Mouse (Mus musculus): ENCODE data around the gene Vmn2r23.
"Not testable (repeated sequence)": the region's sequence is repeated elsewhere in the genome, so short reads cannot be mapped to it uniquely, and the experiment has no call there.

The Vmn2r23 gene

DNA sequence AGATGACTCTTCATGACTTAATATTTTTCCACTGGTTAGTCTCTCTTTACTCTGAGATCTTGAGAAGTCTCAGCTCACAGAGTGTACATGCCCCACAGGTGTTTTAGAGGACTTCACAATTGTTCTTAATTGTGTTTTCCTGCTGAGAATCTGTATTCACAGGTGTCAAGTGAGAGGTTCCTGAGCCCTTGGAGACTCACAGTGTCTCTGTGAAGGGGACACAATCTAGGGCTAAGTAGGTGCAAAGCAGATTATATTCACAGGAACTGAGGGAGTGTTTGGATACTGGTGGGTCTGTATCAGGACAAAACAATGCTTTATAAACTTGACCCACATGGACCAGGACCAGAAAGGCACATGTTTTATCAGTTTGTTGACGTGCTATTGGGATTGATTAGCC lies at the start of gene Vmn2r23:
Vmn2r23 (plus strand) TSS at position 301 of the 400 bp plus-strand sequence.
- DNase-seq (ENCODE audit: low spot score in 2 of 2), result no peak

DNA sequence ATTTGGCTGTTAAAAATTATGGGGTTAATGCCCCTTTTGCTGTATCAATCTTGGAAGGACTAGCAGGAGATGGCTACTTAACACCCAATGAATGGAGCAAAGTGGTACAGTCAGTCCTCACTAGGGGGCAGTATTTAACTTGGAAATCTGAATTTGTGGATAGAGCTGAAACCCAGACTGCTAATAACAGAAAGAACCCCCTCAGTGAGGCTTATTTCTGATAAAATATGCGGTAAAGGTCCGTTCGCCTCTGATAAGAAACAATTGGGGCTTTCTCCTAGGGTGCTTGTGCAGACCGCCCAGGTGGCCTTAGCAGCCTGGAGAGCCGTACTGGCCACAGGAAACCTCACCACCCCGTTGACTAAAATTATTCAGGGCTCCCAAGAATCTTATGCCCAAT lies 45.4 kb upstream of the Vmn2r23 start:
- no peak for DNase-seq (ENCODE audit: low spot score in 2 of 2)

- DNase-seq (ENCODE audit: low spot score in 2 of 2), result not testable (repeated sequence)
Measured at GRCm38 (mm10) chr6:123696639-123697038, 5.8 kb upstream of the Vmn2r23 start.

GRCm38 (mm10) chr6:123697213-123697612 lies 5.3 kb upstream of the Vmn2r23 start:
- DNase-seq (ENCODE audit: low spot score in 2 of 2), result no peak

DNA sequence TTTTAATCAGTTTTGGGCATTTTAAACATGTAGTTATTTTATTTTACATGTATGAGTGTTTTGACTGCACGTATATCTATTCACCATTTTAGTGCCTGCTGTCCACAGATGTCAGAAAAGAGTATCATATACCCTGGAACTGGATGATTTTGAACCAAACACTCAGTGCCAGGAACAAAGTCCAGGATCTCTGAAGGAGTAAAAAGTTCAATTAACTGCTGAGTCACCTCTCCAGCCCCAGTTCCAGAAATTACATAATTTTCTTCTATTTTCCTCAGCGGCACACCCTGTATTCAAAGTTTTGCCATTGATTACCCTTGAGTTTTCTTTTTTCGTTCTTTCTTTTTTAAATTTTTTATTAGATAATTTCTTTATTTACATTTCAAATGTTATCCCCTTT lies 67.6 kb downstream of the Vmn2r23 start:
- DNase-seq (ENCODE audit: low spot score in 2 of 2), result no peak

- no peak for DNase-seq (ENCODE audit: low spot score in 2 of 2)
Measured at GRCm38 (mm10) chr6:123778579-123778978, 76.1 kb downstream of the Vmn2r23 start, which contains the start of gene Vmn2r24. Gene Vmn2r24 (plus strand): TSS chr6:123778879.

- no peak for DNase-seq (ENCODE audit: low spot score in 2 of 2)
Measured at GRCm38 (mm10) chr6:123784857-123785256, 82.4 kb downstream of the Vmn2r23 start.

DNA sequence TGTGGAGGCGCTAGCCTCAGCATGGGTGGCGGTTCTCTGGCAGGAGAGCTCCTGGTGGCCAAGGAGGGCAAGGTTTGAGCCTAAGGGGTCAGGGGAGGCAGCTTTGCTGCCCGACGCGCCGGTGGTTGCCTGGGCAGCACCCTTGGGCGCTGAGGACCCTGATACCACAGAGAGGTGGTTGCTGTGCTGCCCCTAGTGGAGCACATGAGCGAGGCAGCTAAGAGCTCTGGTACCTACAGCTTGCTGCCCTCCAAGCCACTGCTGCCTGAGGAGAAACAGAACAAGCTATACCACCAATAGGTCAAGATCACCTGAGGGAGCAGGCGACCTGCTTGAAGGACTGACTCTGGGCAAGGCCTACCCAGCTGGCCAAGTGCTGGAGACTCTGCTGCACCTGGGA lies 91.3 kb downstream of the Vmn2r23 start:
- no peak for DNase-seq (ENCODE audit: low spot score in 2 of 2)
